Mouse (Mus musculus) intestine, postnatal 0 days (tissue): ENCODE results near the gene Fam131c. TPM values are rescaled to one million over a fixed set of nuclear protein-coding genes. Genes with fewer than 3 reads are reported as not detected.

Experiments used
- ATAC-seq: fragments of 200-750 bp; cut with Nextera tagmentation; 2 replicates; pipeline ENCODE4 v1.8.0; 2017; ENCODE audit warnings: mild to moderate bottlenecking, moderate TSS enrichment, moderate library complexity
- H3K27ac ChIP-seq: fragments of 300-500 bp; sonication (generic); 2 replicates; pipeline ENCODE4 v1.5.1; 2014; ENCODE audit warnings: mild to moderate bottlenecking, low read depth, low read length, moderate library complexity
- H3K27me3 ChIP-seq: fragments of 300-500 bp; sonication (generic); replicated peaks from 2 replicates; pipeline ENCODE4 v1.6.1; 2014; ENCODE audit warnings: low read length, mixed read lengths; ENCODE audit not compliant: control insufficient read depth, insufficient read depth
- H3K36me3 ChIP-seq: fragments of 300-500 bp; sonication (generic); 2 replicates; pipeline ENCODE4 v1.6.1; 2014; ENCODE audit warnings: mild to moderate bottlenecking, moderate library complexity; ENCODE audit not compliant: control insufficient read depth, insufficient read depth
- H3K4me1 ChIP-seq: fragments of 300-500 bp; sonication (generic); replicated peaks from 2 replicates; pipeline ENCODE4 v1.6.1; 2014; ENCODE audit warnings: antibody characterized with exemption, low read length, mixed read lengths; ENCODE audit not compliant: control insufficient read depth, insufficient read depth
- H3K4me2 ChIP-seq: fragments of 300-500 bp; sonication (generic); replicated peaks from 2 replicates; pipeline ENCODE4 v1.6.1; 2014; ENCODE audit warnings: low read depth, mild to moderate bottlenecking, moderate library complexity
- H3K4me3 ChIP-seq: fragments of 300-500 bp; sonication (generic); 2 replicates; pipeline ENCODE4 v1.5.1; 2014; ENCODE audit warnings: low read depth, low read length
- H3K9ac ChIP-seq: fragments of 300-500 bp; sonication (generic); 2 replicates; pipeline ENCODE4 v1.6.1; 2014; ENCODE audit warnings: mild to moderate bottlenecking, low read depth, low read length
- H3K9me3 ChIP-seq: fragments of 300-500 bp; sonication (generic); 2 replicates; pipeline ENCODE4 v1.6.1; 2016; ENCODE audit warnings: mixed run types; ENCODE audit not compliant: control insufficient read depth
- CTCF ChIP-seq: sonication (generic); IDR thresholded peaks from 2 replicates; pipeline ENCODE4 v1.5.1; 2016; ENCODE audit warnings: low read depth, mild to moderate bottlenecking, control low read depth, antibody characterized with exemption, moderate library complexity
- WGBS: fragments of 180-500 bp; shearing (Covaris S2); extraction: QIAGEN DNeasy Blood & Tissue Kit; methylation state at CpG from one replicate; pipeline ENCODE4 v1.1.7; 2014; 5-methylcytosine and 5-hydroxymethylcytosine counted together
- polyA plus RNA-seq: library from polyadenylated mRNA; unstranded; fragments of >200 nt; fragmentation: Nextera tagmentation; extraction: Ambion mirVana; gene quantifications from 2 replicates; pipeline ENCODE4 v1.2.1, GENCODE M21; 2015

Fam131c gene
- polyA plus RNA-seq, 1 experiment from 2014 or later: 1.4 TPM

DNA sequence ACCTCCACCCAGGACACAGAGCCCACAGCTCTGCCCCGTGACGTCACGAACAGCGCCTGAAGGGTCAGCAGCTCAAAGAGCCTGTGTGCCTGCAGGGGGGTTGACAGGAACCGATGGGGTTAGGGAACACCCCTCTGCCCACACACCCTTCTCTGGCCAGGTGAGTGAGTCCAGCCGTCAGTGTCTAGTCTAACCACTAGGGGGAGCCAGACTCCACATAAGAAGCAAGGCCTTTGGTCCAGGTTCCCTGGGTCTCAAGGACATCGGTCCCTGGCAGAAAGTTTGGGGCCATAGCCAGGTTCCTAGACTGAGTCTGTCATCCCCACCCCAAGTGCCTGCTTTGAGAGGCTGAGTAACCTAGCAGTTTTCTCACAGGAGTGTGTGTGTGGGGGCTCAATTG lies 17.3 kb downstream of the Fam131c start:
- ATAC-seq: 0 out of 2 replicates have a peak, but pooled peaks have one; percentile 26

DNA sequence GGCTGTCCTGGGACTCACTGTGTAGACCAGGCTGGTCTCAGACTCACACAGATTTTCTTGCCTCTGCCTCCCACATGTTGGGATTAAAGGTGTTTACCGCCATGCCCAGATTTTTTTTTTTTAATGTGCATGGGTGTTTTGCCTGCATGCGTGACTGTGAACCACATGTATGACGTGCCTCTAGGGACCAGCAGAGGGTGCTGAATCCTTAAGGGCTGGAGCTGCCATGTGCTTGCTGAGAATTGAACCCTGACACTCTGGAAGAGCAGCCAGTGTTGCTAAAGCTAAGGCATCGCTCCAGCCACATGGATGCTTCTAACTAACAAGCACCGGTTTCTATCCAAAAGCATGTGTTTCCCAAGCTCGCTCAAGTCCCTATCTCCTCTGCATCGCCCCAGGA lies 18.1 kb downstream of the Fam131c start:
- 77% methylated on average over 7 of the region's 7 CpGs for WGBS
- Histone ChIP-seq H3K27me3 (peaks cover 28% of the 10 kb centered on the region; the same call in 1 of the 2 replicates), H3K9me3 (no peaks in the 10 kb centered on the region), H3K4me1 (0 out of 2 replicates have a peak, but pooled peaks cover 5% of the 10 kb centered on the region), H3K36me3 (no peaks in the 10 kb centered on the region), H3K4me3 (no peak overlapping the region), H3K4me2 (no peak overlapping the region), H3K27ac (no peak overlapping the region), H3K9ac (no peak overlapping the region)
- TF ChIP-seq CTCF: peak; percentile 39
- ATAC-seq: no peak

More for the DNA sequence above, 17.3 kb downstream of the Fam131c start:
- H3K27me3 ChIP-seq: peaks cover 29% of the 10 kb centered on the region; the same call in 1 of the 2 replicates
- 0% methylated on average over 7 of the region's 7 CpGs for WGBS
- peak; percentile 96 for TF ChIP-seq CTCF
- no peak overlapping the region for H3K4me2 ChIP-seq
- 0 out of 2 replicates have a peak, but pooled peaks cover 5% of the 10 kb centered on the region for H3K4me1 ChIP-seq
- H3K9me3 ChIP-seq: no peaks in the 10 kb centered on the region
- H3K4me3 ChIP-seq: no peak overlapping the region
- no peaks in the 10 kb centered on the region for H3K36me3 ChIP-seq
- H3K9ac ChIP-seq: no peak overlapping the region
- no peak overlapping the region for H3K27ac ChIP-seq

DNA sequence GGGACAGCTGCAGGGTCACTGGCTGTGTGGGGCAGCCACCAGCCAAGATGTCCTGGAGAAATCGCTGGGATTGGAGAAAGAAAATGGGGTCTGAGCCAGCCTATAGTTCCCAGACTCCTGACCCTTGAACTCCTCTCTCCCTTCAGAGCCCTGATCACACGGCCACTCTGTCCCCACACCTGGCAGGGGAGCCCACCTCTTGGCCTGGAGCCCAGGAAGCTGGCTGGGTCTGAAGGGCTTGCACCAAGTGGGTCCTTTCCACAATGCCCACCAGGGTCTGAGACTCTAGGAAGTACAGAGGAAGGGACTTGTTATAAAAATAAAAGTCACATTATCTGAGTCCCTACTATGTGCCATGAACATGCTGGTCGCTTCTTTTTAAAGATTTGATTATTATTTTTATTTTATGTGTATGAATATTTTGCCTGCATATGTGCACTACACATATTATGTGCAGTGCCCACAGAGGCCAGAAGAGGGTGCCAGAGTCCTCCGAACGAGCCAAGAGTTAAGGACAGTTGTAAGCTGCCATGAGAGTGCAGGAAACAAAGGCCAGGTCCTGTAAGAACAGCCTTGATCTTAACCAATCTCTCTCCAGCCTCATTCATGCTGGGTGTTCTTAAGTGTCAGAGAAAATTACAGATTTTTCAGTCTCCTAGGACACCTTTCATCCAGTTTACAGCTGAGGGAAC lies 19.2 kb downstream of the Fam131c start:
- Histone ChIP-seq H3K9ac (no peak overlapping the region), H3K27ac (no peak overlapping the region), H3K9me3 (no peaks in the 10 kb centered on the region), H3K36me3 (no peaks in the 10 kb centered on the region), H3K4me1 (0 out of 2 replicates have a peak, but pooled peaks cover 5% of the 10 kb centered on the region), H3K27me3 (peaks cover 18% of the 10 kb centered on the region; the same call in 1 of the 2 replicates), H3K4me2 (no peak overlapping the region), H3K4me3 (no peak overlapping the region)
- TF ChIP-seq CTCF: peak; percentile 90
- ATAC-seq: no peak
- 17% methylated on average over 5 of the region's 5 CpGs for WGBS

DNA sequence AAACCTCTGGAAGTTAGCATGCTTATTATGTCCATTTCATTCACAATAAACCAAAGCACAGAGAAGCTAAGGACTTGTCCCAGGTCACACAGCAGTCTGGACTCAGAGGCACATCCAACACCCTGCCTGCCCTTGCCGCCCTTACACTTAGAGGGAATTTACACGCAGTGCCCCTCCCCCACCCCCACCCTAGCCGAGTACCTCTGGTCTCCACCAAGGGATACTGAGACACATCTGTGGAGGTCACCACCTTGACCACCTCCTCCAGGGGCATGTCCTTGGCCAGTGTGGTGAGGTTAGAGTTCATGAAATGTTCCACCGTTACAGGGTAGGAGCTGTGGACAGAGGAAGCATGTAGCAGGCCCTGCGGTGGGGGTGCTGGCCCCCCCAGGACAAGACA lies 19.9 kb downstream of the Fam131c start:
- 67% methylated on average over 5 of the region's 5 CpGs for WGBS
- Histone ChIP-seq H3K9ac (no peak overlapping the region), H3K4me1 (no peaks in the 10 kb centered on the region), H3K4me3 (no peak overlapping the region), H3K9me3 (no peaks in the 10 kb centered on the region), H3K36me3 (no peaks in the 10 kb centered on the region), H3K27ac (no peak overlapping the region), H3K27me3 (peaks cover 11% of the 10 kb centered on the region; the same call in 1 of the 2 replicates), H3K4me2 (no peak overlapping the region)
- TF ChIP-seq CTCF: no peak
- ATAC-seq: no peak

DNA sequence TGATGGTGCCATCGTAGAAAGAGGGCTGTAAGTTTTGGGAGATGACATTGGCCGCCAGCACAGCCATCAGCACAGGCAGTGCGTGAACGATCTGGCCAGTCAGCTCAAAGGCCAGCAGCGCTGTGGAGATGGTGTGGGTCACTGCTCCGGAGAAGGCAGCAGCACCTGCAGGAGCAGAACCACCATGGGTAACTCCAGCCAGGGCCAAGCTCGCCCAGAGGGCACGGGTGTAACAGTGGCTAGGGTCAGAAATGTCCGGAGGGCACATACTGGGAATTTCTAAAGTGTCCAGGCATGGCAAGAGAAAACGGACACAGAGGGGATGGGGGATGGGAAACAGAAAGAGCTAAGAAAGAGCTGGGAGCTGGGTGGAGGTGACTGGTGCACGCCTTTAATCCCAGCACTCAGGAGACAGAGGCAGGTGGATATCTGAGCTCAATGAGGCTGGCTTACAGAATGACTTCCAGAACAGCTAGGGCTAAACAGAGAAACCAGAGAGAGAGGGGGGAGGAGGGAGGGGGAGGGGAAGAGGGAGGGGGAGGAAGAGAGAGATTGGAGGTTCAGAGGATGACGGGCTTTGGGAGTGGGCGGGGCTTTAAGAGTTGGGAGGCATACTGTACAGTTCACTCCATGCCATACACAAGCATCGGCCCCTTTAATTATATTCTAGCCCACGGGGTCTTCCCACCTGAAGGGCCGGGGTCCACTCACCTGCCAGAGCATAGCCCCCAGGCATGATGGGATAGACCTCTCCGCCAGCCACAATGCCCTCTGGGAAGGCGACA lies 21.5 kb downstream of the Fam131c start:
- no peaks in the 10 kb centered on the region for H3K9me3 ChIP-seq
- H3K27ac ChIP-seq: no peak overlapping the region
- no peak overlapping the region for H3K4me3 ChIP-seq
- H3K4me2 ChIP-seq: no peak overlapping the region
- H3K36me3 ChIP-seq: no peaks in the 10 kb centered on the region
- WGBS: 74% methylated on average over 18 of the region's 18 CpGs
- no peak for ATAC-seq
- no peaks in the 10 kb centered on the region for H3K27me3 ChIP-seq
- no peaks in the 10 kb centered on the region for H3K4me1 ChIP-seq
- no peak for TF ChIP-seq CTCF
- H3K9ac ChIP-seq: no peak overlapping the region

DNA sequence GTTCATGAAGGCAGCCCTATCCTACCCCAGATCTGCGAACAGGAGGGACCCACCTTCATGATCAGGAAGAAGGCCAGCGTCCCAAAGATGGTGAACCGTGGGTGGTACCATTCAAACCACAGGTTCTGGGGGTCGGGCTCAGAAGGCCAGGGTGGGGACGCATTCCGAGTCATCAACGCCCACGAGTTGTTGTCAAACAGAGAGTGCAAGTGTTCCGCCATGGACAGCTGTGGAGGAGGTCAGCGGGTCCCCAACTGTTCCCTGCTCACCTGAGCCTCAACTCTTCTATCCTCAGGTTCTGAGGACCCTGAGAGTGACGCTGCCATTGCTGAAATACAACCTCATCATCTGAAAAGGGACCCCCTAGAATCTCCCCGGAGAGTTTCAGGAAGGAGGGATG lies 23.3 kb downstream of the Fam131c start:
- H3K27ac ChIP-seq: no peak overlapping the region
- TF ChIP-seq CTCF: no peak
- no peaks in the 10 kb centered on the region for H3K4me1 ChIP-seq
- no peaks in the 10 kb centered on the region for H3K9me3 ChIP-seq
- H3K4me3 ChIP-seq: no peak overlapping the region
- H3K9ac ChIP-seq: no peak overlapping the region
- 76% methylated on average over 12 of the region's 12 CpGs for WGBS
- ATAC-seq: no peak
- H3K36me3 ChIP-seq: no peaks in the 10 kb centered on the region
- no peaks in the 10 kb centered on the region for H3K27me3 ChIP-seq
- no peak overlapping the region for H3K4me2 ChIP-seq
